Mouse (Mus musculus): ENCODE measurements around the gene Hyal2.

Gene Hyal2

GRCm38 (mm10) chr9:107567702-107568319, at the start of gene Hyal2:
Gene Hyal2, plus strand, starts transcription at chr9:107567945.
- no peak for DNase-seq (ENCODE audit: low read depth, low spot score)

GRCm38 (mm10) chr9:107520331-107520730, 47.4 kb upstream of the Hyal2 start:
- DNase-seq (ENCODE audit: low read depth, low spot score) = no peak

GRCm38 (mm10) chr9:107521190-107521589, 46.6 kb upstream of the Hyal2 start:
- DNase-seq (ENCODE audit: low read depth, low spot score) = no peak

GRCm38 (mm10) chr9:107521711-107522399, 45.9 kb upstream of the Hyal2 start:
- no peak for DNase-seq (ENCODE audit: low read depth, low spot score)

DNA sequence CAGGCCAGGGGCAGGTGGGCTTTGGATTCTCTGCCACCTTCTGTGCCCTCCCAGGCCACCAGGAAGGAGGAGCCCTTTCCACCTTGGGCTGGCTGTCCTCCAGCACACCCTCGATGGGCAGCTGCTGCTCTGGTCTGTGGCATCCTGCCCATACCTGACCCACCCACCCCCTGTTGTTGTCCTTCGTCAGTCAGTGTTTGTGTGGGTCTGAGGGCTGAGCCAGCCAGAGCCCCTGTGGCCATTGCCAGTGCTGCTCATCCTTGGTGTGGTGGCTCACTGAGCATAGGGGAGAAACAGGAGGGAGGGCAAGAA, 45.4 kb upstream of the Hyal2 start:
- DNase-seq (ENCODE audit: low read depth, low spot score) = no peak

GRCm38 (mm10) chr9:107526198-107527026, 41.3 kb upstream of the Hyal2 start:
- peak; percentile 66 for DNase-seq (ENCODE audit: low read depth, low spot score)

GRCm38 (mm10) chr9:107533791-107534407, 33.8 kb upstream of the Hyal2 start, which contains the start of gene Tmem115:
Gene Tmem115, plus strand, starts transcription at chr9:107533945.
- DNase-seq (ENCODE audit: low read depth, low spot score) = peak; percentile 100

DNA sequence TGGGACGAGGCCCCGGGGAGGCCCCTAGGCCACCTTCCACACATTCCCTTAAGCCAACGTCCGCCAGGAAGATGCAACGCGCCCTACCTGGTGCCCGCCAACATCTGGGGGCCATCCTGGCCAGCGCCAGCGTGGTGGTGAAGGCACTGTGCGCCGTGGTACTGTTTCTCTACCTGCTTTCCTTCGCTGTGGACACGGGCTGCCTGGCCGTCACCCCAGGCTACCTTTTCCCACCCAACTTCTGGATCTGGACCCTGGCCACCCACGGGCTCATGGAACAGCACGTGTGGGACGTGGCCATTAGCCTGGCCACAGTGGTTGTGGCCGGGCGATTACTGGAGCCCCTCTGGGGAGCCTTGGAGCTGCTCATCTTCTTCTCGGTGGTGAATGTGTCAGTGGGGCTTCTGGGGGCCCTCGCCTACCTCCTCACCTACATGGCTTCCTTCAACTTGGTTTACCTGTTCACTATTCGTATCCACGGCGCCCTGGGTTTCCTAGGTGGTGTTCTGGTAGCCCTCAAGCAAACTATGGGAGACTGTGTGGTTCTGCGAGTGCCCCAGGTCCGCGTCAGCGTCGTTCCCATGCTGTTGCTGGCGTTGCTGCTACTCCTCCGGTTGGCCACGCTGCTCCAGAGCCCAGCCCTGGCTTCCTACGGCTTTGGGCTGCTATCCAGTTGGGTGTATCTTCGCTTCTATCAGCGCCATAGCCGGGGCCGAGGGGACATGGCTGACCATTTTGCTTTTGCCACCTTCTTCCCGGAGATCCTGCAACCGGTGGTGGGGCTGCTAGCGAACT, 33.1 kb upstream of the Hyal2 start:
- peak; percentile 49 for DNase-seq (ENCODE audit: low read depth, low spot score)

- peak; percentile 61 for DNase-seq (ENCODE audit: low read depth, low spot score)
Measured at GRCm38 (mm10) chr9:107538231-107538630, 29.5 kb upstream of the Hyal2 start.

GRCm38 (mm10) chr9:107538711-107539110, 29.0 kb upstream of the Hyal2 start:
- no peak for DNase-seq (ENCODE audit: low read depth, low spot score)

GRCm38 (mm10) chr9:107539940-107540339, 27.8 kb upstream of the Hyal2 start:
- no peak for DNase-seq (ENCODE audit: low read depth, low spot score)

- no peak for DNase-seq (ENCODE audit: low read depth, low spot score)
Measured at GRCm38 (mm10) chr9:107540420-107540819, 27.3 kb upstream of the Hyal2 start.

- DNase-seq (ENCODE audit: low read depth, low spot score) = no peak
Measured at GRCm38 (mm10) chr9:107541005-107541404, 26.7 kb upstream of the Hyal2 start.

DNA sequence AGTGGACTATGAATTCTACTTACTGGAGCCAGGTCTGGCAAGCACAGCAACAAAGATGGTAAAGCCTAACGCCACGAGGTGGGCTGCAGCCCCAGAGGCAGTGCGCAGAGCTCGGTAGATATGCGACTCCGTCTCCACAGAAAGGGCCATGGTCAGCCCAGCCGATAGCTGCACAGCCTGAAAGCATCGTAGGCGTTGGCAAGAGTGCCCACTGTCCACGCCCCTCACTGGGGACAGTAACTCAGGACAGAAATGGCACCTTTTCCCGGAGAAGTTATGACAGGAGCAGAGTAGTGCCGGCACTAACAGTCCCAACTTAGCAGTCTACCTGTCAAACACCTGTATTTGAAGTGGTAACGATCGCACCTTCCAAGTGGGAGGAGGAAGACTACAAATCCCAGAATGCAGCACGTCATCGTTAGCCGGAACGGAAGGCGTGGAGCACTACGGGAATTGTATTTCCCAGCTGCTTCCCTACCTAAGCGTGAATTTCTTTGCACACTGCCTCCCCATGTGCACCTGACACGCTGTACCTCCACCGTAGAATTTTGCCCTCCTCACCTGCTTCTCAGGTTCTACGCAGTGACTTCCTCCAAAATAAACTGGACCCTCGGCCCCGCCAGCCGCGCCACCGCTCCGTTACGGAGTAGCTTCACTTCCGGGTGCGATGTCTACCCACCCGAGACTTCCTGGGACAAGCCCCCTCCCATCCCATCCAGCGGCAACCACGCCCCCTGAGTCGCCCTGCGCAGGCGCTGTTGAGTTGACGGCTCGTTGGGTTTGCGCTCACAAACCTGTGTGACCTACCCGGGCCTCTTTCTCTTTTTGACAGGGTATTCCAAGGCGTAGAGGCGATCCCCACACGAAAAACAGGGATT, 26.0 kb upstream of the Hyal2 start, which contains the start of the genes Cyb561d2 and Nprl2:
Cyb561d2 (minus strand) TSS at position 720 of the 878 bp plus-strand sequence.
Nprl2 (plus strand) TSS at position 753 of the 878 bp plus-strand sequence.
- DNase-seq (ENCODE audit: low read depth, low spot score) = peak; percentile 97

- no peak for DNase-seq (ENCODE audit: low read depth, low spot score)
Measured at GRCm38 (mm10) chr9:107542352-107542686, 25.4 kb upstream of the Hyal2 start.

DNA sequence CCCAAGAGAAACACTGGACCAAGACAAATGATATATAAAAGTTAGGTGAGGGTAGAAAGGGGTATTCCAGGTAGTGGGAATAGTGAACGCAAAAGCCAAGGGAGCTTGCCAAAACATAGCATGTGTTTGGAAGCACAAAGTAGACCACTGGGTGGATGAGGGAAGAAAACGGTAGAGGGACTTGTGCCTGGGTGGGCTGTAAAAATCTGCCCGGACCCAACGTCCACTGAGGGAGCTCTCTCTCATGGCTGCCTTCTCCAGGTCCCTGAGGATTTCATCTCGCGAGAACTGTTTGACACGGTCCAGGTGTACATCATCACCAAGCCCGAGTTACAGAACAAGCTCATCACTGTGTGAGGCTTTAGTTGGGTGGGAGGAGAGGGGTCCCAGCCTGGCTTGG, 25.0 kb upstream of the Hyal2 start:
- no peak for DNase-seq (ENCODE audit: low read depth, low spot score)

DNA sequence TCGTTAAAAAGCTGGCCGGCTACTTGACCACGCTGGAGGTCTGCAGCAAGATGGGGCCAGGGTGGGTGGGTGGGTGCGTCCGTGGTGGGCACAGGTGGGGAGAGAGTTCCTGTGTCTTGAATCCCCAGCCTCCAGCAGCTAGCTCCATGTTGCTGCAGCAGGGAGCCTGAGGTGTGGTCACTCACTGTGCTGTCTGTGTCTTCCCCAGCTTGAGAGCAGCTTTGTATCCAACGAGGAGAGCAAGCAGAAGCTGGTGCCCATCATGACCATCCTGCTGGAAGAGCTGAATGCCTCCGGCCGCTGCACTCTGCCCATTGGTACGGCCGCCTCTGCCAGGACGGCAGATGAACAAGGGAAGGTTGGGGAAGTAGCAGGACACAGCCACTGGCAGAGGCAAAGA, 24.4 kb upstream of the Hyal2 start:
- DNase-seq (ENCODE audit: low read depth, low spot score) = no peak

DNA sequence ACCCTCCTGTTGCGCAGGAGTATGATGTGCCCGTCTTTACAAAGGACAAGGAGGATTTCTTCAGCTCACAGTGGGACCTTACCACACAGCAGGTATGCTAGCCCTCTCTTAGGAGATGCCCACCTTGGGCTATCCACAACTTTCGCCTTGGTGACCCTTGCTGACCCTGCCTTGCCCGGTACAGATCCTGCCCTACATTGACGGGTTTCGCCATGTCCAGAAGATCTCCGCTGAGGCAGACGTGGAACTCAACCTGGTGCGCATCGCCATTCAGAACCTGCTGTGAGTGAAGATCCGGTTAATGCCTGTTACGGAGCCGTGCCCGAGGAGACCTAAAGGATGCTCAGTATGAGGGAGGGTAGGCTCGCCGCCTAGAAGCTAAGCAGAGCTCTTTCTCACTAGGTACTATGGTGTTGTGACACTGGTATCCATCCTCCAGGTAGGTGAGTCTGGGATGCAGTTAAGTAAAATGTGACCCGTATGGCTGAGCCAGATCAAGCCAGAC, 23.5 kb upstream of the Hyal2 start:
- no peak for DNase-seq (ENCODE audit: low read depth, low spot score)

- no peak for DNase-seq (ENCODE audit: low read depth, low spot score)
Measured at GRCm38 (mm10) chr9:107544729-107545128, 23.0 kb upstream of the Hyal2 start.

- DNase-seq (ENCODE audit: low read depth, low spot score) = no peak
Measured at GRCm38 (mm10) chr9:107545199-107545598, 22.5 kb upstream of the Hyal2 start.

Data from brain, adult 2 months (tissue).